In genomic region chr6:39286053-39286731, GRCm38 (mm10) we compare ENCODE assay signal across 8 mouse cellular contexts.
DNase-seq lines count a peak whose midpoint lies in the region; ATAC-seq and TF ChIP-seq lines count a peak whose summit lies in the region.

No protein-coding gene starts in this region.

- 0 out of 2 replicates have a peak, but pooled peaks have one; percentile 5 for TF ChIP-seq CTCF in spleen, adult 2 months (IDR thresholded peaks at IDR 0.05; ENCODE audit: extremely low read depth, insufficient read depth, insufficient read length, insufficient replicate concordance)
- no peak for TF ChIP-seq CTCF in layer of hippocampus, adult 2 months (conservative IDR thresholded peaks at IDR 0.05)

- H3K27ac ChIP-seq in spleen, adult 2 months (ENCODE audit: insufficient read depth, low read length): no peak overlapping the region
- peak overlapping the region; percentile 66 for H3K27ac ChIP-seq in kidney, embryonic 15.5 days
- H3K27ac ChIP-seq in stomach, embryonic 14.5 days (ENCODE audit: low read length): peak overlapping the region; percentile 44; the same call in 1 of the 2 replicates
- no peak overlapping the region for H3K27ac ChIP-seq in layer of hippocampus, adult 2 months

- DNase-seq in spleen, adult 2 months (ENCODE audit: low read depth in 1 of 2, low spot score in 2 of 2): peak in 1 of 2 experiments; percentile 15
- no peak for DNase-seq in spleen, adult 18-20 months
- peak; percentile 33 to 43 for DNase-seq in cerebellum, postnatal 14 days
- DNase-seq in layer of hippocampus, adult 2 months (ENCODE audit: low spot score in 2 of 2): no peak
- no peak for DNase-seq in spleen, postnatal 36 days (ENCODE audit: low spot score in 2 of 2)
- DNase-seq in urinary bladder, postnatal 25 days (ENCODE audit: low spot score): no peak

- peak; percentile 33; the same call in 1 of the 2 replicates for ATAC-seq in kidney, embryonic 15.5 days (replicated peaks; ENCODE audit: low FRiP score)
- ATAC-seq in stomach, embryonic 14.5 days (ENCODE audit: insufficient number of reproducible peaks, insufficient read depth, low FRiP score, low read depth): 0 out of 2 replicates have a peak, but pooled peaks have one; percentile 38

- H3K4me3 ChIP-seq in spleen, adult 2 months (ENCODE audit: extremely low read depth, insufficient read depth, insufficient read length): no peak overlapping the region
- no peak overlapping the region for H3K4me3 ChIP-seq in kidney, embryonic 15.5 days (replicated peaks)
- H3K4me3 ChIP-seq in stomach, embryonic 14.5 days (ENCODE audit: low read depth, low read length): no peak overlapping the region
- no peak overlapping the region for H3K4me3 ChIP-seq in layer of hippocampus, adult 2 months

- TF ChIP-seq POLR2A in spleen, adult 2 months (IDR thresholded peaks at IDR 0.05; ENCODE audit: low read depth, low read length): no peak

- no peaks in the 10 kb centered on the region for H3K27me3 ChIP-seq in spleen, adult 2 months (ENCODE audit: control insufficient read depth, insufficient read depth, low read length)
- H3K27me3 ChIP-seq in kidney, embryonic 15.5 days: no peaks in the 10 kb centered on the region
- no peaks in the 10 kb centered on the region for H3K27me3 ChIP-seq in stomach, embryonic 14.5 days (ENCODE audit: control insufficient read depth, insufficient read depth, low read length)

- H3K9me3 ChIP-seq in kidney, embryonic 15.5 days (replicated peaks): no peaks in the 10 kb centered on the region
- H3K9me3 ChIP-seq in stomach, embryonic 14.5 days (ENCODE audit: control insufficient read depth, low read depth, low read length): no peaks in the 10 kb centered on the region

- H3K4me1 ChIP-seq in spleen, adult 2 months (ENCODE audit: control insufficient read depth, insufficient read depth, insufficient read length): peaks cover 7% of the 10 kb centered on the region; the same call in 1 of the 2 replicates
- peaks cover 17% of the 10 kb centered on the region for H3K4me1 ChIP-seq in kidney, embryonic 15.5 days
- peaks cover 6% of the 10 kb centered on the region; the same call in 1 of the 2 replicates for H3K4me1 ChIP-seq in stomach, embryonic 14.5 days (ENCODE audit: control insufficient read depth, insufficient read depth, low read length)

- H3K9ac ChIP-seq in kidney, embryonic 15.5 days: no peak overlapping the region
- no peak overlapping the region for H3K9ac ChIP-seq in stomach, embryonic 14.5 days (replicated peaks; ENCODE audit: low read depth, low read length)

- 26% methylated on average over 8 of the region's 9 CpGs for WGBS in spleen, adult 2 months
- WGBS in kidney, embryonic 15.5 days: 21% methylated on average over 6 of the region's 9 CpGs
- WGBS in stomach, embryonic 14.5 days: 8% methylated on average over 6 of the region's 9 CpGs

- H3K4me2 ChIP-seq in kidney, embryonic 15.5 days: no peak overlapping the region
- no peak overlapping the region for H3K4me2 ChIP-seq in stomach, embryonic 14.5 days (replicated peaks; ENCODE audit: low read depth, low read length)

- H3K36me3 ChIP-seq in spleen, adult 2 months (ENCODE audit: control insufficient read depth, insufficient read depth, low read length): no peaks in the 10 kb centered on the region
- H3K36me3 ChIP-seq in kidney, embryonic 15.5 days: no peaks in the 10 kb centered on the region
- no peaks in the 10 kb centered on the region for H3K36me3 ChIP-seq in stomach, embryonic 14.5 days (ENCODE audit: control insufficient read depth, insufficient read depth, low read length)

Comparison
In these comparisons a context has a peak if more than half of its experiments do, and no peak if none do; other contexts are left out.
1. DNase-seq: peak in cerebellum, postnatal 14 days (2 of 2); none in spleen, adult 18-20 months (0 of 2), layer of hippocampus, adult 2 months (0 of 2), spleen, postnatal 36 days (0 of 2) and urinary bladder, postnatal 25 days (single experiment).
2. H3K27ac ChIP-seq: peak in kidney, embryonic 15.5 days (single experiment) and stomach, embryonic 14.5 days (single experiment); none in spleen, adult 2 months (single experiment) and layer of hippocampus, adult 2 months (single experiment).